ENCODE assay signal across 26 mouse cellular contexts in genomic region chr5:64206875-64207274, GRCm38 (mm10). TPM values are rescaled to one million over a fixed set of nuclear protein-coding genes. Genes with fewer than 3 reads are reported as not detected.
A peak's percentile ranks its signal among the peaks of the same experiment; 100 is the strongest.
DNase-seq lines count a peak whose midpoint lies in the region; ATAC-seq and TF ChIP-seq lines count a peak whose summit lies in the region.
"Had no signal": no experiment of that assay in that cellular context is flagged by ENCODE, and none has a peak within 500 bp of the region (broad histone marks: within the 10 kb centered on the region; RNA-seq: fewer than 3 reads in every experiment).

No protein-coding gene starts in this region.

- H3K27me3 ChIP-seq in forebrain, embryonic 12.5 days: no peaks in the 10 kb centered on the region
- no peaks in the 10 kb centered on the region for H3K27me3 ChIP-seq in forebrain, embryonic 11.5 days (ENCODE audit: control insufficient read depth, insufficient read depth, low read length)
- H3K27me3 ChIP-seq in neural tube, embryonic 14.5 days (ENCODE audit: control insufficient read depth, insufficient read depth, low read length): no peaks in the 10 kb centered on the region
- H3K27me3 ChIP-seq: CH12.LX; embryonic facial prominence, embryonic 12.5 days; forebrain, embryonic 13.5 days; forebrain, embryonic 15.5 days; Patski had no signal

- peak; percentile 58; the same call in 1 of the 2 replicates for ATAC-seq in forebrain, embryonic 12.5 days (ENCODE audit: low FRiP score)
- ATAC-seq in forebrain, embryonic 11.5 days (replicated peaks; ENCODE audit: low FRiP score): no peak
- ATAC-seq in neural tube, embryonic 14.5 days (ENCODE audit: low read depth): 0 out of 2 replicates have a peak, but pooled peaks have one; percentile 33
- ATAC-seq: activated CD4-positive, CD25-positive, alpha-beta regulatory T cell, adult 4 months; CD4-positive, CD25-positive, alpha-beta regulatory T cell, adult 4 months; forebrain, embryonic 13.5 days; forebrain, embryonic 15.5 days; Patski had no signal

- no peak overlapping the region for H3K27ac ChIP-seq in forebrain, embryonic 12.5 days
- H3K27ac ChIP-seq in forebrain, embryonic 11.5 days (ENCODE audit: low read depth, low read length): no peak overlapping the region
- H3K27ac ChIP-seq in gastrocnemius, adult 2 months: peak overlapping the region; percentile 74
- no peak overlapping the region for H3K27ac ChIP-seq in neural tube, embryonic 14.5 days (ENCODE audit: low read depth, low read length)
- H3K27ac ChIP-seq: embryonic facial prominence, embryonic 10.5 days; embryonic facial prominence, embryonic 12.5 days; forebrain, embryonic 13.5 days; forebrain, embryonic 15.5 days had no signal

- no peak for TF ChIP-seq CTCF in gastrocnemius, adult 2 months (IDR thresholded peaks at IDR 0.05)

- no peaks in the 10 kb centered on the region for H3K9me3 ChIP-seq in forebrain, embryonic 12.5 days
- H3K9me3 ChIP-seq in forebrain, embryonic 11.5 days (ENCODE audit: control insufficient read depth, low read length): no peaks in the 10 kb centered on the region
- H3K9me3 ChIP-seq in neural tube, embryonic 14.5 days (ENCODE audit: control insufficient read depth, low read length): no peaks in the 10 kb centered on the region
- H3K9me3 ChIP-seq: embryonic facial prominence, embryonic 10.5 days; embryonic facial prominence, embryonic 12.5 days; forebrain, embryonic 13.5 days; forebrain, embryonic 15.5 days; G1E had no signal

- no peaks in the 10 kb centered on the region for H3K36me3 ChIP-seq in forebrain, embryonic 12.5 days (replicated peaks)
- no peaks in the 10 kb centered on the region for H3K36me3 ChIP-seq in forebrain, embryonic 11.5 days (ENCODE audit: control insufficient read depth, insufficient read depth, low read length)
- H3K36me3 ChIP-seq in neural tube, embryonic 14.5 days (ENCODE audit: control insufficient read depth, insufficient read depth, low read length): no peaks in the 10 kb centered on the region
- H3K36me3 ChIP-seq: embryonic facial prominence, embryonic 10.5 days; embryonic facial prominence, embryonic 12.5 days; forebrain, embryonic 15.5 days; G1E had no signal

- intact Hi-C loops in gastrocnemius, adult 2 months (cut with DNase I): no loop called here

- DNase-seq in forebrain, embryonic 11.5 days (ENCODE audit: low spot score): no peak
- DNase-seq in gastrocnemius, adult 2 months: peak; percentile 46
- no peak for DNase-seq in gastrocnemius, postnatal 4 days (ENCODE audit: low spot score in 2 of 2)
- peak; percentile 66 for DNase-seq in heart, adult 11 months
- no peak for DNase-seq in heart, adult 18-20 months
- DNase-seq in neural tube, embryonic 10.5 days (ENCODE audit: extremely low spot score, low spot score): no peak
- DNase-seq: adrenal gland, adult 8-10 months; adrenal gland, postnatal 14 days; adrenal gland, postnatal 36 days; B cell, adult 2 months; cerebellum, adult 11-12 months; cerebellum, adult 2 months; cerebellum, adult 9-10 months; cerebellum, postnatal 10 days; cerebellum, postnatal 25 days had no signal

- 74% methylated on average over 8 of the region's 8 CpGs for WGBS in forebrain, embryonic 12.5 days
- 85% methylated on average over 8 of the region's 8 CpGs for WGBS in forebrain, embryonic 11.5 days
- 83% methylated on average over 8 of the region's 8 CpGs for WGBS in neural tube, embryonic 14.5 days

- H3K4me2 ChIP-seq in forebrain, embryonic 12.5 days: no peak overlapping the region
- H3K4me2 ChIP-seq in forebrain, embryonic 11.5 days (ENCODE audit: low read depth, low read length, severe bottlenecking): no peak overlapping the region
- no peak overlapping the region for H3K4me2 ChIP-seq in neural tube, embryonic 14.5 days (ENCODE audit: low read depth, low read length)
- H3K4me2 ChIP-seq: embryonic facial prominence, embryonic 12.5 days; forebrain, embryonic 13.5 days; forebrain, embryonic 15.5 days had no signal

- no peak overlapping the region for H3K9ac ChIP-seq in forebrain, embryonic 12.5 days
- no peak overlapping the region for H3K9ac ChIP-seq in forebrain, embryonic 11.5 days (ENCODE audit: low read length)
- H3K9ac ChIP-seq in neural tube, embryonic 14.5 days (replicated peaks; ENCODE audit: low read depth, low read length): no peak overlapping the region
- H3K9ac ChIP-seq: embryonic facial prominence, embryonic 12.5 days; forebrain, embryonic 13.5 days; forebrain, embryonic 15.5 days had no signal

- no peak overlapping the region for H3K4me3 ChIP-seq in forebrain, embryonic 12.5 days (replicated peaks)
- no peak overlapping the region for H3K4me3 ChIP-seq in forebrain, embryonic 11.5 days (ENCODE audit: low read depth, low read length)
- no peak overlapping the region for H3K4me3 ChIP-seq in gastrocnemius, adult 2 months
- H3K4me3 ChIP-seq in neural tube, embryonic 14.5 days (ENCODE audit: low read depth, low read length): no peak overlapping the region
- H3K4me3 ChIP-seq: embryonic facial prominence, embryonic 10.5 days; embryonic facial prominence, embryonic 12.5 days; forebrain, embryonic 13.5 days; forebrain, embryonic 15.5 days had no signal

- H3K4me1 ChIP-seq in forebrain, embryonic 12.5 days: no peaks in the 10 kb centered on the region
- no peaks in the 10 kb centered on the region for H3K4me1 ChIP-seq in forebrain, embryonic 11.5 days (replicated peaks; ENCODE audit: control insufficient read depth, insufficient read depth, low read length)
- H3K4me1 ChIP-seq in neural tube, embryonic 14.5 days (ENCODE audit: control insufficient read depth, insufficient read depth, low read length): no peaks in the 10 kb centered on the region
- H3K4me1 ChIP-seq: forebrain, embryonic 13.5 days; forebrain, embryonic 15.5 days had no signal

RNA-seq across cellular contexts. Expression of gene Tbc1d1, which starts 50.8 kb away (rescaled TPM):
- polyA plus RNA-seq in forebrain, embryonic 12.5 days (2016; fragmentation: Nextera tagmentation; extraction: Ambion mirVana): 25.3 and 26.4 TPM in 2 replicates
- 27.9 and 31.0 TPM in 2 replicates for polyA plus RNA-seq in forebrain, embryonic 11.5 days (2014; fragmentation: Nextera tagmentation; extraction: Ambion mirVana)
- total RNA-seq in gastrocnemius, adult 2 months (2021): 10 to 100 TPM; 46.4 to 46.9 TPM
- total RNA-seq in gastrocnemius, postnatal 4 days (2021): 10 to 100 TPM; 22.9 to 28.7 TPM
- 10 to 100 TPM; 11.0 to 13.3 TPM for total RNA-seq in heart, adult 18-20 months (2021)
- polyA plus RNA-seq in neural tube, embryonic 14.5 days (2014; fragmentation: Nextera tagmentation; extraction: Ambion mirVana): 16.0 and 21.1 TPM in 2 replicates

Comparison
In these comparisons a context has a peak if more than half of its experiments do, and no peak if none do; other contexts are left out.
1. DNase-seq: peak in gastrocnemius, adult 2 months (single experiment) and heart, adult 11 months (single experiment); none in forebrain, embryonic 11.5 days (single experiment), gastrocnemius, postnatal 4 days (0 of 2), heart, adult 18-20 months (0 of 2) and neural tube, embryonic 10.5 days (single experiment).